Mouse (Mus musculus) megakaryocyte-erythroid progenitor cell, adult 5-6 weeks (primary cell): ENCODE data around the gene H2al1k. TPM values are rescaled to one million over a fixed set of nuclear protein-coding genes. Genes with fewer than 3 reads are reported as not detected.
"Not testable (repeated sequence)": the region's sequence is repeated elsewhere in the genome, so short reads cannot be mapped to it uniquely, and the experiment has no call there.

Source experiments
- ATAC-seq: replicated peaks from 2 replicates; pipeline ENCODE4 v1.8.0; 2016; ENCODE audit warnings: mild to moderate bottlenecking, inconsistent platforms; ENCODE audit not compliant: severe bottlenecking, poor library complexity, low FRiP score, low TSS enrichment
- total RNA-seq, 2 experiments: library from RNA; stranded (forward) in 1 of 2; stranded (reverse) in 1 of 2; fragments of 200-1000, 215-1000 nt in 1 of 2; fragments of >200 nt in 1 of 2; fragmentation: Nextera tagmentation in 1 of 2; gene quantifications; 2 replicates each; pipeline ENCODE4 v1.2.3; 2014 to 2017

H2al1k gene
- total RNA-seq (2014; fragmentation: Nextera tagmentation) (not detected in 2 replicates), total RNA-seq (2017) (6.0 TPM in 1 of 2 replicates, not detected in the other)

GRCm38 (mm10) chrX:9350327-9350726 lies at the start of gene H2al1k:
TSS of gene H2al1k (plus strand) at chrX:9350627.
- ATAC-seq = not testable (repeated sequence)

DNA sequence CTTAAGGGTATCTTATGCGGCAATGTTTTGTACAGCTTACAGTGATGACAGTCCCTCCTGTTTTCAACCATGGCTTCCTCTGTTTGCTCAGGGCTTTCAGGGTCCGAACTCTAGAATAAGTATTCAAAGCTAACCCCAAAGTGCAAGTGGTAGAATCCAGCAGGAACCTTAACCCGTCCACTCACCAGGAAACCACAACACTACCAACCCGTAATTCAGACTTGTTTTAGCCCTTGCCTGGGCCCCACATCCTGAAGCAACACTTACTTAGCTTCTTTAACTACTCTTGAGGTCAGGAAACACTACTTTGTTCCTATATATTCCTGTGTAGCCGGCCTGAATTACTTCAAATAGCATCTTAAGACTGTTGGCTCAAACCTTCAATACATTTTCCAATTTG lies 47.6 kb upstream of the H2al1k start:
- no peak for ATAC-seq

GRCm38 (mm10) chrX:9303455-9303854 lies 47.0 kb upstream of the H2al1k start:
- ATAC-seq = peak; percentile 83

- peak; percentile 57 for ATAC-seq
These were observed 34.0 kb upstream of the H2al1k start for GRCm38 (mm10) chrX:9316457-9316856.

DNA sequence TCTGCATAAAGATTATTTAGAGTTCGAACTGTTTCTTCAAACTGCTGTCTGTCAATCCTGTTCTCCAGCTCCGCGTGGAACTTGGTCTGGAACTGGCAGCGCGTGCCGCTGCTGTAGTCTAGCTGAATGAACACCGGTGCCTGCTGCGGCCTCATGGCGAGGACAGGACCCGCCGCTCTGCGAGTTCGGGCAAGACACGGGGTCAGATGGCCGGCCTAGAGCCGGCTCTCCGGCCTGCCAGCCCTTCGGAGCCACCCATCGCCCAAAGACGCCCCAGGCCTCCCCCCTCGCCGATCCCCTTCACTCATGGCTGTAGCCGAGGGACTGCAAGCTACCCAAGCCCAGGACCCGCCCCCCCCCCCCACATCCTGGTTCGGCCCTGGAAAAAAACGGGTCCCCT lies 22.5 kb upstream of the H2al1k start:
- ATAC-seq = peak; percentile 47; the same call in 1 of the 2 replicates

DNA sequence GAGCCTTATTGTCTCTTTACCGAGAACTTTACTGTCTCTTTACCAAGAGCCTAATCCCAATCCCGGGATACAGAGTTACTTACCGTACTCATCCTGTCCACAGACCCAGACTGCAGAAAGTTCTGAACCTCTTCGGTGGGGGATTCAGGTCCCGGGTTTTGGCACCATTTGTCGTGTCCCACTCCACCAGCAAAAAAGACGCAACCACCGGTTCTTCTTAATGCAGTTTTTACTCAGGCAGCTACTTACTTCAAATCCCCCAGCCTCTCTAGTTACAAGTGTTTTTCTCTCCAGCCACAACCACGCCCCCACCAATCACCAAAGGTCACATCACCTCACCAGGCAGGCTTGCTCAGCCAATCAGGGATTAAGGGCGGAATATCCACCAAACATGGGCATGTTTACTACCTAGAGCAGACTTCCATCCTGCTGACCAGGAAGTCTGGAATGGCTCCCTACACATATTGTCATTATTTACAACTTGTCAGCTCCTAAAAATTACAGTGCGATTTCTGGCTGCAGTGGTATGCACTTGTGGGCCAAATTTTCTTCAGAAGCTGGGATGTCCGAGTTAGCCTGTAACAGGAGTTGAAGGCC lies 18.0 kb upstream of the H2al1k start:
- ATAC-seq = not testable (repeated sequence)

GRCm38 (mm10) chrX:9333035-9333434 lies 17.4 kb upstream of the H2al1k start:
- peak; percentile 90 for ATAC-seq

DNA sequence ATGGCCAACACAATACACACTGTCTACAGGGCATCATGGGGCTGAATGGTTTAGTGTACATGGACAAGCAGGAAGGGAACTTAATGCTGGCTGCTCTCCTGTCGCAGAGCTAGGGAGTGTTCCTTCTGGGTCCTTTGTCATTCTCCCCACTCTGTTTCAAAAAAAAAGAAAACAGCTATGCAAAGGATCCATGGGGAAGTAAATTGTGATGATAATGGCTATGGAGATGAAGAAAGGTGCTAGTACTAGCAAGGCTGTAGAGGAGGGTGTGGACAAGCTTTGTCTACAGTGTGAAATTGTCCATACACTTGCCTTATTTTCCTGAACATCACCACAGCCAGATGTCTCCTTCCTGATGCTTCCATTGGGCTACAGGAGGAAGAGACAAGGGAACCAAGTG lies 15.4 kb upstream of the H2al1k start:
- ATAC-seq = not testable (repeated sequence)

- ATAC-seq = peak; percentile 65; the same call in 1 of the 2 replicates
These were observed 23.6 kb downstream of the H2al1k start for GRCm38 (mm10) chrX:9374012-9374411.

DNA sequence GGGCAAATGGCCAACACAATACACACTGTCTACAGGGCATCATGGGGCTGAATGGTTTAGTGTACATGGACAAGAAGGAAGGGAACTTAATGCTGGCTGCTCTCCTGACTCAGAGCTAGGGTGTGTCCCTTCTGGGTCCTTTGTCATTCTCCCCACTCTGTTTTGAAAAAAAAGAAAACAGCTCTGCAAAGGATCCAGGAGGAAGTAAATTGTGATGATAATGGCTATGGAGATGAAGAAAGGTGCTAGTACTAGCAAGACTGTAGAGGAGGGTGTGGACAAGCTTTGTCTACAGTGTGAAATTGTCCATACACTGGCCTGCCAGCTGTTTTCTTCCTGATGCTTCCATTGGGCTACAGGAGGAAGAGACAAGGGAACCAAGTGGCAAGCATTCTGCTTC lies 25.5 kb downstream of the H2al1k start:
- ATAC-seq = not testable (repeated sequence)

Other genes with a start within 250 kb of the H2al1k start
- not detected in 2 replicates for gene 4930402K13Rik, start 246.1 kb upstream of the H2al1k start, total RNA-seq (2014; fragmentation: Nextera tagmentation)
- gene 4930402K13Rik, start 246.1 kb upstream of the H2al1k start, total RNA-seq (2017) = not detected in 2 replicates
- 0.07 TPM in 1 of 2 replicates, not detected in the other for gene Lancl3, start 150.7 kb upstream of the H2al1k start, total RNA-seq (2014; fragmentation: Nextera tagmentation)
- not detected in 2 replicates for gene Lancl3, start 150.7 kb upstream of the H2al1k start, total RNA-seq (2017)
- not detected in 2 replicates for gene Gm14862, start 93.7 kb upstream of the H2al1k start, total RNA-seq (2014; fragmentation: Nextera tagmentation)
- gene Gm14862, start 93.7 kb upstream of the H2al1k start, total RNA-seq (2017) = not detected in 2 replicates
- 45.8 and 46.1 TPM in 2 replicates for gene Xk, start 77.9 kb upstream of the H2al1k start, total RNA-seq (2014; fragmentation: Nextera tagmentation)
- gene Xk, start 77.9 kb upstream of the H2al1k start, total RNA-seq (2017) = 18.6 and 21.5 TPM in 2 replicates
- gene H2al1m, start 66.9 kb upstream of the H2al1k start, total RNA-seq (2014; fragmentation: Nextera tagmentation) = 8.3 and 18.6 TPM in 2 replicates
- gene H2al1m, start 66.9 kb upstream of the H2al1k start, total RNA-seq (2017) = not detected in 2 replicates
- 5.0 TPM in 1 of 2 replicates, not detected in the other for gene Cybb, start 137.1 kb downstream of the H2al1k start, total RNA-seq (2014; fragmentation: Nextera tagmentation)
- 3.7 and 6.4 TPM in 2 replicates for gene Cybb, start 137.1 kb downstream of the H2al1k start, total RNA-seq (2017)
- gene H2al1o, start 221.8 kb downstream of the H2al1k start, total RNA-seq (2014; fragmentation: Nextera tagmentation) = not detected in 2 replicates
- not detected in 2 replicates for gene H2al1o, start 221.8 kb downstream of the H2al1k start, total RNA-seq (2017)